Mouse (Mus musculus) cortical plate, adult 2 months (tissue): Measurements from ENCODE around the gene Crybb1. TPM values are rescaled to one million over a fixed set of nuclear protein-coding genes. Genes with fewer than 3 reads are reported as not detected.

Source experiments
- H3K27ac ChIP-seq: fragments of 200-500 bp; 2 replicates; pipeline ENCODE4 v1.5.1; 2012; ENCODE audit warnings: low read length, control low read depth, inconsistent platforms; ENCODE audit not compliant: insufficient read depth
- H3K4me1 ChIP-seq: fragments of 200-500 bp; 2 replicates; pipeline ENCODE4 v1.6.1; 2011; ENCODE audit warnings: low read length; ENCODE audit not compliant: control insufficient read depth, insufficient read depth
- H3K4me3 ChIP-seq: fragments of 200-500 bp; 2 replicates; pipeline ENCODE4 v1.5.1; 2011; ENCODE audit warnings: mild to moderate bottlenecking, low read length, control low read depth; ENCODE audit not compliant: insufficient read depth
- CTCF ChIP-seq: fragments of 200-500 bp; IDR thresholded peaks from 2 replicates; pipeline ENCODE4 v1.5.1; 2011; ENCODE audit warnings: mild to moderate bottlenecking, control low read depth, low read length; ENCODE audit not compliant: insufficient read depth; ENCODE audit errors: extremely low read depth
- POLR2A ChIP-seq: fragments of 200-500 bp; IDR thresholded peaks from 2 replicates; pipeline ENCODE4 v1.6.1; 2011; ENCODE audit warnings: mild to moderate bottlenecking, low read length, control low read depth; ENCODE audit not compliant: insufficient read depth; ENCODE audit errors: extremely low read depth
- polyA plus RNA-seq: library from polyadenylated mRNA; depleted of rRNA; stranded (reverse); fragments of >200 nt; gene quantifications from 2 replicates; pipeline ENCODE4 v1.2.3, GENCODE M21; 2012; rRNA removed

Crybb1 gene
- 7.5 and 8.2 TPM in 2 replicates for polyA plus RNA-seq

DNA sequence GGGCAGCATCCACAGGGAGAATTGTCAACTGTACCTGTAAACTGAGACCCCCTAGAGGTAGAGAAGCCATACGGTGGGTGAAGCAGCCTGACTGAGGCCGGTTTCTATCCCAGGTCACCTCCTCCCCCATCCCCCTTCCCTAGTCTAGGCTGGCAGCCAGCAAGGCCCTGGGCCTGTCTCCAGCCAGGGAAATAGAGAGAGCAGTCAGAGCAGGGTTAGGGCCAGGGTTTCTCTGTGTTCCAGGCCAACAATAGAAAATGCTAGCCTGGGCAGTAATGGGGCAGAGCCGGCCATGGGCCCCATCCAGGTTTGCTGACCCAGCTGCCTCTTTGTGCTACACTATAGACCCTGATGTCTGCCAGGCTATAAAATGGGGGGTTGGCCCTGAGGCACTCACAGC lies at the start of gene Crybb1:
TSS of gene Crybb1 (plus strand) at position 390 of the 400 bp plus-strand sequence.
- no peak for TF ChIP-seq POLR2A
- TF ChIP-seq CTCF = no peak
- Histone ChIP-seq H3K4me1 (peaks cover 2% of the 10 kb centered on the region; the same call in 1 of the 2 replicates), H3K27ac (peak within 1 kb of the TSS; percentile 90)

DNA sequence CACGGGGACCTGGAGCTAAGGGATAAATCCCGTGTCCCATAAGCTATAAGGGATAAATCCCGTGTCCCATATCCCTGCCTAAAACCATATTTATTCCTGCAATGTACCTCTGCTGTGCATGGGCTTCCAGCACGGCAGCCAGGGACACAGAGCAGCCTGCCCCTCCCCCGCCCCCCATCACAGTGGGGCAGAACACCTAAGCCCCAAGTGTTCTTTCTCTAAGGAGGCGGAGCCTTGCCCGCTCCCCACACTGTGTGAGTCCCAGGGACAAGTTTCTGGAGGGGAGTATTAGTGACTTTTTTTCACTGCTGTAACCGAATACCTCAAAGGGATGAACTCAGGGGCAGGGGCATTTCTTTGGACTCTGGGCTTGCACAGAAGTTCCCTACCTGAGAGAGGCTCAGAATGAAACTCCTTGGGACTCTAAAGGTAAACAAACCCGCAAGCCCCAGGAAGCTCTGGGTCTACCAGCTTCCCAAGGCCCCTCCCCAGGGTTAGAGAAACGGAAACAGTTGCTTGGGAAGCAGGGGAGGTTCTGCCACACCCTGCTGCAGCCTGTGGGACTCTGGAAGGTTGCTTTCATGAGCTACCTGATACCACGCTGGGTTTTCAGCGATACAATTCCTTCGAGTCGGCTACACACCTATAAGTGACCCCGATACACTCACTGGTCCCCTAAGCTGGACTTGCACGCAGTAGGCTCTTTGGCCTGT lies 48.9 kb upstream of the Crybb1 start:
- TF ChIP-seq POLR2A (no peak), CTCF (no peak)
- no peaks in the 10 kb centered on the region for H3K4me1 ChIP-seq
- H3K4me3 ChIP-seq = no peak overlapping the region
- H3K27ac ChIP-seq = no peak overlapping the region

More for the DNA sequence above, at the start of gene Crybb1:
- no peak within 1 kb of the TSS for H3K4me3 ChIP-seq

DNA sequence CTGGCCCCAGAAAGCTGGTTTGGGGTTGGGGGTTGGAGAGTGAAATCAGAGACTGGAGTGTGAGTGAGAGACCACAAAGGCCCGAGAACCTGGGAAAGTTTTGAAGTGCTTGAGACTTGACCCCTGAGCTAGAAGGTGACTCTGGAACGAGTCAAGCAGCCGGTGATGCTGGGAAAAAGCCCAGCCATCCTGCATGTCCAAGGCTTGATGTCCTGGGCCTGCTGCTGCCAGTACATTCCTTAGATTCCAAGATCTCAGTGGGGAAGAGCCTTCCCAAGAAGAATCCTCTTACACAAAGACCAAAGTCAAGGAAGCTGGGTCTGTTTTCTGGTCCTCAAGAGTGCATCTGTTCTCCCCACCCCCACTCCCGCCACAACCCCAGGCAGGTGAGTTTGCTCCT lies 47.3 kb upstream of the Crybb1 start:
- Histone ChIP-seq H3K4me3 (no peak overlapping the region), H3K4me1 (no peaks in the 10 kb centered on the region), H3K27ac (no peak overlapping the region)
- no peak for TF ChIP-seq CTCF
- no peak for TF ChIP-seq POLR2A

DNA sequence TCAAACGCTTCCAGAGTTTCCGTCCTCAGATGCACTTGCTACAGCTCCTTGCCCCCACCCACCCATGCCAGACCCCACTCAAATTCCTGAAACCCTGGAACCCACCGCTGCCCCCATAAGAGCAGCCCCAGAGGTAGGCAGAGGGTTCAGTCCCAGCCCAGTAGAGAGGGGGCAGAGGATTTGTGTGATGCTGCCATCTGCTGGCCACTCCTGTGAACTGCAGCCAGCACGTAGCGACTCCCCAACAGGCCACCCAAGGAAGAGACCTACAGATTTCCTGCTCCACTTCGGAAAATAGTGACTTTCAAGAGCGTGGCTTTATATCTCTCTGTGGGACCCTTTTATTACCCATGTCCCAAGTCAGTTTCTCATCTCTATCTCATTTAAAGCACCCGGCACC lies 45.5 kb upstream of the Crybb1 start:
- no peak overlapping the region for H3K4me3 ChIP-seq
- H3K4me1 ChIP-seq = no peaks in the 10 kb centered on the region
- no peak overlapping the region for H3K27ac ChIP-seq
- TF ChIP-seq CTCF (peak; percentile 95), POLR2A (no peak)

DNA sequence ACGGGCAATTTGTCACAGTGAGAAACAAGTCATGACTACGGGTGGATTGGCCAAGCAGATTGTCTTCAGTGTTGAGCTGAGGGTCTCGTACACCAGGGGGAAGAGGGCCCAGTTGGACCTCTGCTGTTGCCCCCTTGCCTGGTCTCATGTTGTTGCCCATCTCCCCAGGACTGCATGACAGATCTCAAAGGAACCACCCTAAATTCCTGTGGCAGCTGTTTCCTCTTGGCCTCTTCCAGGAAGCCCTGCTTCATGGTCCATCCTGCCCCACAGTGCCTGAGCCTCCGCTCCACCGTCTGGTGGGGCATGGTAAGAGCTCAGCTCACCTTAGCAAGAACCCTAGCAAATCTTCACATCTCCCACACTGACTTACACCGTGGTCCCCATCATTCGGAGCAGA lies 43.7 kb upstream of the Crybb1 start:
- H3K4me1 ChIP-seq = no peaks in the 10 kb centered on the region
- no peak overlapping the region for H3K27ac ChIP-seq
- TF ChIP-seq CTCF = no peak
- TF ChIP-seq POLR2A = no peak
- H3K4me3 ChIP-seq = no peak overlapping the region

DNA sequence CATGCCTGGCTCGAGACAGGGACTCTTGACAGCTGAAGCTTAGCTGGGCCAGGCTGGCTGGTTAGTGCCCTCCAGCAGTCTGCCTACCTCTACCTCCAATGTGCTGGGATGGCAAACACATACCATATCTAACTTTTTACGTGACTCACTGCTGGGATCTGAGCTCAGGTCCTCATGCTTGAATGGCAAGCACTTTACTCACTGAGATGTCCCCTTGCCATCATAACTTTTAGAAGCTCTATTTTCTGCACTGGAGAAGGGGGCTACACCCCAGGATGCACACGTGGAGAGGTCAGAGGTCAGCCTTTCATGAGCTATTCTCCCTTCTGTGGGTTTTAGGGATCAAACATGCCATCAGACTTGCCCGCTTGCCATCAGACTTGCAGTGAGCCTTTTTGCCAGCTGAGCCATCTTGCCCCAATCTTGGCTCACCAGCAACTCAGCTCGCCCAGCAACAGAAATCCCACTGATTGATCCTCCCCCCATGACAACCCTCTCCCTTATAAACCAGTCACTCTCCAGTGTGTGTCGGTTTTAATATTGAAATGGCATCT lies 42.8 kb upstream of the Crybb1 start:
- Histone ChIP-seq H3K27ac (no peak overlapping the region), H3K4me1 (no peaks in the 10 kb centered on the region)

DNA sequence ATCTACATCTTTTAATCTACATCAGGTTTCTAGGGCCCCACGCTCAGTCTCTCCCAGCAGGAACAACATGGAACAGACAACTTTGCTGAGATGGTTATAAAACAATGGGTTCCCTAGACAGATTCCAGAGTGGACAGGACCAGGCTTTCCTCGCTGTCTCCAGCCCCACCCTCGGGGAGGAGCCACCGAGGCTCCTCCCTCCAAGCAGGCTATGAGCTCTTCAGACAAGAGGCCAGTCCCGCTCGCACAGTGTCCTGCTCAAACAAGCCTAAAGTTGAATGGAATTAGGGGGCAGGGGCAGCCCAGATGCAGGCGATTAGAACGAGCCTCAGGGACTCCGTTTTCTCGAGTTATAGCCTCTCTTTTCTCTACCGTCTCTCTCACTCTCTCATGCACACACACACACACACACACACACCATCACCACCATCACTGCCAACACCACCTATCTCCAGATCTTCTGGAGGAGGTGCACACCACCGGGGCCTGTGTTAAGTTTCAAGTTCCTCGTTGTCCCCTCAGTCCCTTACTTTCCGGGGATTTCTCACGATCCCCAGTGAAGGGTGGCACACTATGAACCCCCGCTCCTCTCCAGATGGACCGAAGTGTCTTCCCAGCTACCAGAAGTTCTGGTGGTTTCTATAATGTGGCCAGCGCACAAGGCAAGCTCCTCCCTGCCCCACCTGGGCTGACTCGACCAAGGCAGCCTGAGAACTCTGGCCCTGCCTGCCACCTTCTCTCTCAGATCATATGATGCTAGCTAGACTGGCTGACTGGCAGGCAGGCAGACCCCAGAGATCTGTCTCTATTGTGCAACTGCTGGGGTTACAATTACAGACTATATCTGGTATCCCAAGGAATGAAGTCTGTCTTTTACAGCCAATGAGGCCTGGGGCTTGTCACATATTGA lies 42.0 kb upstream of the Crybb1 start:
- H3K4me1 ChIP-seq = no peaks in the 10 kb centered on the region
- TF ChIP-seq CTCF (no peak), POLR2A (peak; percentile 46; the same call in 1 of the 2 replicates)
- no peak overlapping the region for H3K27ac ChIP-seq
- H3K4me3 ChIP-seq = no peak overlapping the region

More for the DNA sequence above, 42.8 kb upstream of the Crybb1 start:
- TF ChIP-seq CTCF (no peak), POLR2A (no peak)
- no peak overlapping the region for H3K4me3 ChIP-seq

DNA sequence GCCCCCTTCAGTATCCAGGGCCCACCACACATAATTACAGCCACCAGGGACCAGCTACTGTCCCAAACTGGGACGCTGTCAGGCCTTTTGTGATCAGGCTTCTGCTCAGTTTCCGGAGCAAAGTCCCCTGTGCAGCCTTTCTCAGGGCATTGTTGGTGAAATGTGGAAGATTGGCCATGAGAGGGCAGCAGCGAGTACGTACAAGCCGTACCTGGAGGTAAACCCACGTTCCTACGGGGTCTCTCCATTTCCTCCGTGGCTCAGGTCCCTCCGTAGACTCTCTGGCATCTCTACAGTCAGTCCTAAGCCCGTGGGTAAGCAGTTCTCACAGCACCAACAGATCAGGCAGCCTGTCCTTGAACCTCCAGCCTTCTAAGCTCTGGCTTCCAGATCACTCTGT lies 41.2 kb upstream of the Crybb1 start:
- H3K4me1 ChIP-seq = no peaks in the 10 kb centered on the region
- H3K27ac ChIP-seq = no peak overlapping the region
- no peak overlapping the region for H3K4me3 ChIP-seq
- TF ChIP-seq CTCF = peak; percentile 69
- TF ChIP-seq POLR2A = peak; percentile 44; the same call in 1 of the 2 replicates

DNA sequence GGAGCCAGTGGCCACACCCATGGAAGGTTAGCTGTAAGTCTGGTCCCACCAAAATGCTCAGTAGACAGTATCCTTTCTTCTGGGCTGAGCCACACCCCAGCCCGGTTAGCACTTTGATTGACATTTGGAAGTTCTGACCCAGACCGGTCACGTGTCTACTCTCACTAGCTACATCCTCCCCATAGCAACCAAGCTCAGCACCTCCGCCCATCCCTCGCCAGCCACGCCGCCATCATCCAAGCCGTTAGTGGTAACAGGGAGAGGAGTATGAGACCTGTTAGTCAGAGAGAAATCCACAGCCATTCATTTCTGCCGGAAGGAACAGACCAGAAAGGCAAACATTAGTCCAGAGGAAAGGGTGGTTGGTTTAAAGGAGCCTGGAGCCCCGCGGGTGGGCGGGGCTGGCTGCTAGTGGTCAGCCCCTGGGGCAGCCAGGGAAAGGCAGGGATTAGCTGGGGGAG lies 40.3 kb upstream of the Crybb1 start:
- Histone ChIP-seq H3K4me3 (no peak overlapping the region), H3K27ac (no peak overlapping the region), H3K4me1 (no peaks in the 10 kb centered on the region)
- TF ChIP-seq CTCF (no peak), POLR2A (peak; percentile 26; the same call in 1 of the 2 replicates)
